Comparison of ENCODE assay signal across 9 mouse cellular contexts in the genomic region with DNA sequence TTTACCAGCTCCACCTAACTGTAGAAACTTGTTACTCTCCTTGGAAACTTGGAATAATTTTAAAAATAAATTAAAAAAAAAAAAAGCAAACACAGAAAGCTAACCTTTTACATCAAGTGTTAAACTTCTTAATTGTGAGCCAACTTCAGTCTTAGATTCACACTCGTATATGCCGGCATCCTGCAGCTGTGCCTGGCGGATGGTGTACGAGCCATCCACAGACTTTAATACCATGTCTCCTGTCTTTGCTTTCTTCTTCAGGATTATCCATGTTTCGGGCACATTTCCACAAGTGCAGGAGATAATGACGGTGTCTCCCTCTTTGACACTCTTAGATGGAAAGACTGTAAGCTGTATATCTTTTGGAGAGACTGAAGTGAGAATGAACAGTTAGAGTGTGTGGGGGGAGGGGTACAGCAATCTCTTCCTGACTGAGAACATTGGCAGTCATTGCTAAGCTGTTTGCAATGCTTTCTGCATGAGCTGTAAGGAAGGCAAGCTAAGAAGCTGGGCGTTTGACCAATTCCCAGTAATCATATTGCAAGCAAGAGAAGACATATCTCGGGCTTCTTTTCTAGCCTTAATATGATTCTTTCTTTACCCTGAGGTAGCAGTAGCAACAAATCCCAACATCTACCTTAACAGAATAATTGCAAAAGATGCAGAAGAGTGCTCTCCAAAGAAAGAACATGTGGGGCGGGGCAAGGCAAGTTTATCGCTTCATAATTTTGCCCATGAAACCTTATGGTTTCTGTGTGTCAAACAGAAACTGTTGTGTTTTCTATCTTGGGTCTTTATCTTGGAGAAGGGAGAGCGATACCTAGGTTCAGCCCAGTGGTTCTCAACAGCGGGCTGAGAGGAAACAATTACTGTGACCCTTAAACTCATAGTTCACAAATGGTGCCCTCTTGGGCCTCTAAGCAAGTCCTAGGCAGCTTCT. TPM values are rescaled to one million over a fixed set of nuclear protein-coding genes. Genes with fewer than 3 reads are reported as not detected.
DNase-seq lines count a peak whose midpoint lies in the region; ATAC-seq lines count a peak whose summit lies in the region.
"Had no signal": no experiment of that assay in that cellular context is flagged by ENCODE, and none has a peak within 500 bp of the region (broad histone marks: within the 10 kb centered on the region; RNA-seq: fewer than 3 reads in every experiment).

No protein-coding gene starts in this region.

- no peak overlapping the region for H3K9ac ChIP-seq in kidney, embryonic 15.5 days
- no peak overlapping the region for H3K9ac ChIP-seq in midbrain, embryonic 12.5 days (replicated peaks)
- H3K9ac ChIP-seq: neural tube, embryonic 12.5 days had no signal

- H3K27ac ChIP-seq in kidney, embryonic 15.5 days: peak overlapping the region; percentile 81
- peak overlapping the region; percentile 63 for H3K27ac ChIP-seq in midbrain, embryonic 12.5 days (replicated peaks)
- H3K27ac ChIP-seq: neural tube, embryonic 12.5 days had no signal

- H3K4me1 ChIP-seq in kidney, embryonic 15.5 days: peaks cover 5% of the 10 kb centered on the region; the same call in 1 of the 2 replicates
- H3K4me1 ChIP-seq in midbrain, embryonic 12.5 days: peaks cover 22% of the 10 kb centered on the region

- WGBS in kidney, embryonic 15.5 days: 55% methylated on average over 12 of the region's 12 CpGs
- 52% methylated on average over 12 of the region's 12 CpGs for WGBS in midbrain, embryonic 12.5 days

- H3K4me2 ChIP-seq in kidney, embryonic 15.5 days: 0 out of 2 replicates have a peak overlapping the region, but pooled peaks have one; percentile 14
- H3K4me2 ChIP-seq in midbrain, embryonic 12.5 days (replicated peaks): peak overlapping the region; percentile 39
- H3K4me2 ChIP-seq: neural tube, embryonic 12.5 days had no signal

- no peak overlapping the region for H3K4me3 ChIP-seq in kidney, embryonic 15.5 days (replicated peaks)
- no peak overlapping the region for H3K4me3 ChIP-seq in midbrain, embryonic 12.5 days
- H3K4me3 ChIP-seq: neural tube, embryonic 12.5 days had no signal

- ATAC-seq in kidney, embryonic 15.5 days (replicated peaks; ENCODE audit: low FRiP score): no peak; the same call in 1 of the 2 replicates
- ATAC-seq in midbrain, embryonic 12.5 days (ENCODE audit: low FRiP score, low read depth): peak; percentile 48; the same call in 1 of the 2 replicates
- ATAC-seq in activated CD4-positive, CD25-positive, alpha-beta regulatory T cell, adult 4 months: no peak

- no peaks in the 10 kb centered on the region for H3K27me3 ChIP-seq in kidney, embryonic 15.5 days
- no peaks in the 10 kb centered on the region for H3K27me3 ChIP-seq in midbrain, embryonic 12.5 days
- H3K27me3 ChIP-seq: neural tube, embryonic 12.5 days had no signal

- no peaks in the 10 kb centered on the region for H3K9me3 ChIP-seq in kidney, embryonic 15.5 days (replicated peaks)
- H3K9me3 ChIP-seq in midbrain, embryonic 12.5 days: no peaks in the 10 kb centered on the region
- H3K9me3 ChIP-seq: neural tube, embryonic 12.5 days had no signal

- H3K36me3 ChIP-seq in kidney, embryonic 15.5 days: no peaks in the 10 kb centered on the region
- H3K36me3 ChIP-seq in midbrain, embryonic 12.5 days: no peaks in the 10 kb centered on the region

- peak; percentile 32 for DNase-seq in layer of hippocampus, adult 9-11 months
- no peak for DNase-seq in layer of hippocampus, postnatal 25 days (ENCODE audit: extremely low spot score in 1 of 2, low spot score in 1 of 2)
- DNase-seq in embryo, embryonic 9.5 days (ENCODE audit: extremely low spot score): peak; percentile 37
- peak; percentile 72 for DNase-seq in heart, adult 8-10 months (ENCODE audit: low spot score)
- no peak for DNase-seq in spleen, postnatal 4 days (ENCODE audit: low spot score in 2 of 2)

RNA-seq across cellular contexts. Expression of a gene that starts 15.0 kb away (rescaled TPM):
- total RNA-seq in layer of hippocampus, postnatal 25 days (2021): 10 to 100 TPM; 21.8 to 26.7 TPM
- 10 to 100 TPM; 16.0 to 19.8 (median 16.5) TPM for total RNA-seq in heart, adult 8-10 months (2022)
- 41.7 and 42.2 TPM in 2 replicates for polyA plus RNA-seq in kidney, embryonic 15.5 days (2015; fragmentation: Nextera tagmentation; extraction: Ambion mirVana)
- polyA plus RNA-seq in midbrain, embryonic 12.5 days (2016; fragmentation: Nextera tagmentation; extraction: Ambion mirVana): 50.2 and 53.7 TPM in 2 replicates
- 1 to 10 TPM; 2.7 TPM for polyA plus RNA-seq in activated CD4-positive, CD25-positive, alpha-beta regulatory T cell, adult 4 months (2017; shearing (Covaris generic))

Comparison
In these comparisons a context has a peak if more than half of its experiments do, and no peak if none do; other contexts are left out.
1. DNase-seq: peak in layer of hippocampus, adult 9-11 months (single experiment), embryo, embryonic 9.5 days (single experiment) and heart, adult 8-10 months (single experiment); none in layer of hippocampus, postnatal 25 days (0 of 2) and spleen, postnatal 4 days (0 of 2).
2. RNA of a gene that starts 15.0 kb away (polyA plus RNA-seq): 50.2 to 53.7 TPM in midbrain, embryonic 12.5 days and 41.7 to 42.2 TPM in kidney, embryonic 15.5 days; 2.7 TPM in activated CD4-positive, CD25-positive, alpha-beta regulatory T cell, adult 4 months; every median in the first group is over 10 times any median in the second.